Mouse (Mus musculus): ENCODE data around the gene 7530416G11Rik.

Gene 7530416G11Rik

DNA sequence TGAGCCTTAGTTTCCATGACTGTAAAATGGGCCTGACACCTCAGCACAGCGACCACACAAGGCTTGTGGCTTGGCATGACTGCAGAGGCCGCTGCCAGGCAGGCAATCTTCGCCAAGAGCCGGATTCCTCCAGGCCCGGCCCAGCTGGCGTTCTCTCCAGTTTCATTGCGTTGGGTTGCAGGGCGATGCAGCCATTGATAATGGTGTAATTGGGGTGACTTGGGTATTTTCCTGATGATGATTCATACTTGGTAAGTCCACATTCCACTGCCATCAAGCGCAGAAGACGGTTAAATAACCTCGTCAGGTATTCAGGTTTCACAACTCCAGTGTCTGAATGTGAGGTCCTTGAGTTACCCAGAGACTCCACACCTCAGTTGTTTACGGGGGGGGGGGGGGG is 23.7 kb downstream of the 7530416G11Rik start:
- no peak for DNase-seq

DNA sequence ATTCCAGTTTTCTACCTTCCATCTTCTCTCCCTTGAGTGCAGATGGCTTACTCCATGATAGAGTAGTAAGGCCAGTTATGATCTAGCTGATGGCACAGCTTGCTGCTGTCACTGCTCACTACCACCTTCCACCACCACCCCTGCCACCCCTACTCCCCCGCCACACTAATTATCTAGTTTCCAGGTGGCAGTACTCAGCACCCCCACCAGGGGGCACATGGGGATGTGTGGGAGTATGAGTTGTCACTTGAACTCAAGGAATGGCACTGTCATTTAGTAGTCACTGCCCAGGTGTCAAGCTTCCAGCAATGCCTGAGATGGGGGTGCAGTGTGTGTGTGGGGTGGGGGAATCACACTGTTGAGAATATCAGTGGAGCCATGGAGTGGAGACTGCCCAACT is 25.4 kb downstream of the 7530416G11Rik start:
- no peak for DNase-seq

DNA sequence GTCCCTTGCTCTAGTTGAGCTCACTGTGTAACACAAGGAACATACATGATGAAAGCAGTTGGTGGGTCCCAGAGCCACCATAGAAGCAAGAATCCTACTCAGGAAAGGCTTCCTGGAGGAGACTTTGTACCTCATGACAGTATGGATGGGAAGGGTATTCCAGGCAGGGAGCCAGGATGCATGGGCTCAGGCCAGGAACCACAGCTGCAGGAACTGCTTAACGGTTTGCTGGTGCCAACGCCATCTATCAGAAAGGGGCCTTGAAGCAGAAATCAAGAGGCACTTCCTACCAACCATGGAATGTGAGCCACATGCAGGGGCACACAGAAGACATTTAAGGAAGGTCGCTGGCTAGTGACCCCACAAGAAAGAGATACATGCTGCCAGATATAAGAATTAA is 28.3 kb downstream of the 7530416G11Rik start:
- no peak for DNase-seq

DNA sequence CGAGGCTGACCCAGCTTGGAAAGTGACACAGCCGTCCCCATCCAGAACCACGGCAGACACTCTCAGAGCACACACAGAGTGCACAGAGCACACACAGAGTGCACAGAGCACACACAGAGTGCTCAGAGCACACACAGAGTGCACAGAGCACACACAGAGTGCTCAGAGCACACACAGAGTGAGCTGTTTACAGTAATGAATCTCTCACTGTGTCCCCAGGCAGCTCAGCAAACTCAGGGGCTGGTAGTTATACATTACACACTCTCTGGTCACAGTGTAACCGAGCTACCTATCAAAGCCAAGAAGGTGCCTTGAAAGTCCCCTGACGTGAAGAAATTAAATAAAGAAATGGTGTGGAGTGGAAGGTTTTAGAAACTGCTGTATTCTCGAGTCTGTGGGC is 33.6 kb downstream of the 7530416G11Rik start:
- no peak for DNase-seq

DNA sequence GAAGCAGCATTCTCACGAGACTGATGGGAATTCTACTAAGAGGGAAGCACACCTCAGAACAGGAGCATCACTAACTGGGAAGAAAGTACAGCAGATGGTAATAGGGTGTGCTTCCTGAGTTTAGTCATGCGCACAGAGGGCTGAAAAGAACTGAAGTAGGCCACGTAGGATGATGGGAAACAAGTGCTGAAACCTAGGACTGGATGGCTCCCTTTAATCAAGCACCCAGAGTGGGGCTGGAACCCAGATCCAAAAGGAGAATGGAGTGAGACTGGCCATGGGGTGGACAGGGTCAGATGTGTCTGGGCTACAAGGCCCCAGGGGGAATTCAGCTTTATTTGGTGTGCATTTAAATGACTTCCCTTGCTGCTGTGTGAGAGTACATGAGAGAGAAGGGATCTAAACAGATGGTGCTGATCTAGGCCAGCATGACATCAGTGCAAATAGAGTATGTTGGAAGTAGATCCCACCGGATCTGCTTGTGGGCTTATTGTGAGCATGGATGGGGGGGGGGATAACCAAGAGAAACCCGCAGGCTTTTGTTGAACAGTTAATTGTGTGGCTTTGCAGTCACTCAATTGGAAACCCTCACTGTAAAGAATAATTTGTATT is 36.5 kb downstream of the 7530416G11Rik start:
- DNase-seq = peak; percentile 15

DNA sequence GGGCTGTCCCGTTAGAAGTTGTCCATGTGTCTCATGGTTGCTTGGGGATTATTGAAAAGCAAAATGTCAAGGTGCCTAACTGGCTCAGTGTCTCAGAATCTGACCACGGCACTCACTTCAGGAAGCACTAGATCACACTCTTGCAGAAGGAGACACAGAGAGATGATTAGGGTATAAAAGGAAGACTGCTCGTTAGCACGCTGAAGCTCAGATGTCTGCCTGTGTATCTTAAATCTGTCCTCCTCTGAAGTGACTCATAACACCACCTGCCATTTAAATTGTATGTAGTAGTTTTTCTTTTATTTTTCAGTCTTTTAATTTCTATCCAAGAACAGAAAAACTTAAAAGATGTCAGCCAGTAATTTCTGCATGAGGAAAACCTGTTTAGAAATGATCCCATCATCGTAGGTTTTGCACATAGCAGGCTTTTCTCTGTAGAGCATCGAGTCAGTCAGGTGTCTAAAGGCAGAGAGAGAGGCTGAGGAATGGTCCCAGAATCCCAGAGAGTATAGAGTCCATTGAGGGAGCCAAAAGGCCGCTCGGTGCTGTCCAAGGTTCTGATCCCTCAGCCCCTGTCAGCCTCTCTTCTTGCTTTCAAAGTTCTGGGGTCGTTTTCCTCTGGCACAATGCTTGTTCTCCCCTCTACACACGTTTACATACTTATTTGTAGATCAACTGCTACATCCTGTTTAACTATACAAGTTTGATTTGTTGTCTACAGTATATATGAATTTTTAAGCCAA is 38.0 kb downstream of the 7530416G11Rik start:
- no peak for DNase-seq

DNA sequence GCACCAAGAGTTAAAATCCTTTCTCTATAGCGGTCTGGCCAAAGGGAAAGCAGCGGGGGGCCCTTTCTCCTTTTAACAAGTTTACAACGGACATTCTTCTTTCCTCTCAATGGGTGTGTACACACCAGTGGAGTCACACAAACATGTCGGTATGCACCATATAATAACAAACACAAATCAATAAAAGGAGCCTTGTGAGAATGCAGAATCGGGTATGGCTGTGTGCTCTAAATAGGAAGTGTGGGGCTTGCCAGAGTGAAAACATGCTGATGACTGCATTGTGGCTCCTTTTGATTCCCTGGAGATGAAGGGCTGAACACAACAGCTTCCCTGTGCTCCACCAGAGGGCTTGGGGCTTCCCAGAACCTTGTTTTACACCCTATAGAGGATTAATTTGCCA is 38.8 kb downstream of the 7530416G11Rik start:
- DNase-seq = no peak

DNA sequence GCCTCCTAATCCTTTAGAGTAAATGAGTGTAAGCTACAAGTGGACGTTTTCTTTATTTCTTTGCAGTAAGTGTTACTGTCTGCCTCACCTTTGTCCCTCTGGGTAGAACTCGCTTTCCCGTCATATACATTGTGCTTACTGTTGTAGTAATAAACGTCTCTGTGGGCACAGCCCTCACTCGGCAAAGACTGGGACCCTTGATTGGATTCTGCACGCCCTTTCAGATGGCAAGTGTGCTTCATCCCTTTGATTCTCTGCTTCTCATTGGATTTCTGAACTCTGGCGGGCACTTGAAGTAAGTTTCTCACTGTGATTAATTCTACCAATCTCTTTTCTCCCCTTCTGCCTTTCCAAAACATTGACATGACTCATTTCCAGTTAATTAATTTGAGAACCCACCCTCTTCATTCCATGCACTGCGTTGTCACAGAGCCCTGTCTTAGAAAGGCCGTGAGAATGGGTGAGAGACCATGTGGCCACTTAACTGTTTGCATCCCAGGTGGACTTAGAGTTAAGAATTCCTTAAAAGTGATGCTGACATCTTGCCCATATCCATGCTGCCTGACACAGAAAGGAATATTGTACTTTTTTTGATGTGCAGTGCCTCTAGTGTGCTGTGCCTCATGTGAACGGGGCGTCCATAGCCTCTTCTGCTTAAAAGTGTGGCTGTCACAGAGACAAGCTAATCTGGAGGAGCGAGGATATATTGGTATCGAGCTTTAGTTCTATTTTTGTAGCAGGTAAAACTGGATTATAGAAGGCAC is 39.8 kb downstream of the 7530416G11Rik start:
- no peak for DNase-seq

DNA sequence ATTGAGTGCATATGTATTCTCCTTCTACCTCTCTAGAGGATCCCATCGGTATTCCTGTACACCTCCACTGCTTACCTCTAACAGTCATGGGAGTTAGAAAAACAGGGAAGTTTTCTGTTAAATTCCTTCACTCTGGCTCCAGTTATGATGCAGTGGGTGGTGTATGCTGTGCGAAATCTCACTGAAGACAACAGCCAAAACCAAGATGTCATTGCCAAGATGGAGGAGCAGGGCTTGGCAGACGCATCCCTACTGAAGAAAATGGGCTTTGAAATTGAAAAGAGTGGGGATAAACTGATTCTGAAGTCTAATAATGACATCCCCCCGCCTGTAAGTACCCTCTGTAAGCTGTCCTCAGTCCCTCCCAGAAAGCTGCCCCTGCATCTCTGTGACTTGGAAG is 40.9 kb downstream of the 7530416G11Rik start:
- DNase-seq = no peak

DNA sequence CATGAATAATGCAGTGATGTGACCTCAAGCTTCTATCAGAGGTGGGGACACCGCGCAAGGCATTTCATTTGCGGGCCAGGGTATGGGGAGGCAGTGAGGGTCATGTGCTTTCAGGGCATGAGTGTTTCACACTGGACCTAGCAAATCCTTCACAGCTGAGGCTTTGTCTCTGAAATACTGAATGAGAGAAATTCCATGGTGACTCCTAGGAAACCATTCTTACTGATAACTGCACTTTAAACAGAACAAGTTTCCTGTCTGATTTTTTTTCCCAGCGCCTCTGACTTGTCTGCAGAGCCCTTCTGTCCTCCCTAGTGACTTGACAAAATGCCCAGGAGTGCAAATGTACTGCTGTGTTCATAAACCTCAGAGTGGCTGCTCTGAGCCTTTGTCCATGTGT is 41.5 kb downstream of the 7530416G11Rik start:
- peak; percentile 17 for DNase-seq

DNA sequence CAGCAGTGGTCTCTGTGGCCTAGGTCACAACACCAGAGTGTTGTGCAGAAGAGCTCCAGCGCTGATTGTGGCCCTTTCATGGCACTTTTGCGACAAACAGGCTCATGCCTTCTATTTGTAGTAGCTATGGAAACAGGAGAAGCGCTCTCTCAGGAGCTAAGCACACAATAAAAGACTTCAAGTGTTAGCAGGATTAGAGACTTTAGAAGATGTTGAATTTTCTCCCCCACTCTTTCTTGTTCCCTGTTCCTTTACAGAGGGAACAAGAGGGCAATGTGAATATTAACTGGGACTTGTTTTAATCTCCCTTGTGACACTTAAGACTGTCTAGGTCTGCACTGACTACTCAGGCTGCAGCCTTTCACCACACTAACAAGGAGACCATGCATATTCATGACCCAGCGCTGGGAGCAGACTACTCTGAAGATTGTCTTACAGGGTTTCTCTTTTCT is 44.4 kb downstream of the 7530416G11Rik start:
- DNase-seq = no peak

DNA sequence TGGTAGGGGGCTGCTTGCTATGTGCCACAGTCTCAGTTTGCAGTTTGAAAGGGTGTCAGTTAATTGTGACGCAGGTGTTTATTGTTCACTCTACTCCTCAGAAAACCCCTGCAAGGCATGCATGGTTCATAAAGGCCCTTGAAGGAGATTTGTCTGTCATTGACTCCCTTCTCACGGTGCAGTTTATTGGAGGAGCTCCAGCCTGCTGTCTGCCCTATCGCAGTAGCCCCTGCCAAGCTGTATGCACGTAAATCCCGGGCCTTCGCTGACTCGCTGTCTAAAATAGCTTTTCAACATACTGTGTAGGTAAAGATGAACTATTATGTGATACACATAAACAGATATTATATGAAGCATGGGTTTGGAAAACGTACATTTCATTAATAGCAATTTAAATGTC is 45.2 kb downstream of the 7530416G11Rik start:
- no peak for DNase-seq

DNA sequence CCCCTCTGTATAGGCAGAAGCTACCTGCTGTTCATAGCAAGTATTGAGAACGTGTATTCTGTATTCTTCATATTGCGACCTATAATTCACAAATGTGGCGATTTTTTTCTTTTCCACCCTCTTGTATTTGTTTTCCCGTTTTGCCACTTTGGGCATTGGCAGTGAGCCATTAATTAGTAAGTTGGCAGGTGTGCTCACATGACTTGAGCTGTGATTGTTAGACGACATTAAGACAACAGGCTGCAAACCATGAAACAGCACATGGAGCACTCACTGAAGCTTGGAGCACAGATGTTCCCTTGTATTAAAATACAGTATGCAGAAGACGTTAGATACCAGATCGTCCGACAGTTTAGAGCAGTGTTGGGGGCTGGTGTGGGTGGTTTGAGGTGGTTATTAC is 46.1 kb downstream of the 7530416G11Rik start:
- DNase-seq = no peak

DNA sequence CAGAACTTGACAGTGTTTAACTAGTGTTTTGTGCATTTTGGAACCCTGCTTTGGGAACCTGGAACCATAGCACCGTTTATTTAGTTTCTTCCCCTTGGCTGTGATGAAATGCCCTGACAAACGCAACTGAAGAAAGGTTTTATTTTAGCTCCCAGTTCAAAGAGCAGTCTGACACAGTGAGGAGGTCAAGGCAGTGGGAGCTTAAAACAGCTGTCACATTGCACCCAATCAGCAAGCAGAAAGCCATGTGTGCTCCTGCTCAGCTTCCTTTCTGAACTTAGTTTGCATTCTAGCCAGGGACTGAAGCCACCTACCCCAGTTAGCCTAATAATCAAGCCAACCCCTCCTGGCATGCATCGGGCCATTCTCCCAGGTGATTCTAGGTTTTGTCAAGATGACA is 56.4 kb downstream of the 7530416G11Rik start:
- no peak for DNase-seq

Measured in cerebellum, adult 11 months (tissue).